Comparison of ENCODE assay signal across 8 mouse cellular contexts in the genomic region with DNA sequence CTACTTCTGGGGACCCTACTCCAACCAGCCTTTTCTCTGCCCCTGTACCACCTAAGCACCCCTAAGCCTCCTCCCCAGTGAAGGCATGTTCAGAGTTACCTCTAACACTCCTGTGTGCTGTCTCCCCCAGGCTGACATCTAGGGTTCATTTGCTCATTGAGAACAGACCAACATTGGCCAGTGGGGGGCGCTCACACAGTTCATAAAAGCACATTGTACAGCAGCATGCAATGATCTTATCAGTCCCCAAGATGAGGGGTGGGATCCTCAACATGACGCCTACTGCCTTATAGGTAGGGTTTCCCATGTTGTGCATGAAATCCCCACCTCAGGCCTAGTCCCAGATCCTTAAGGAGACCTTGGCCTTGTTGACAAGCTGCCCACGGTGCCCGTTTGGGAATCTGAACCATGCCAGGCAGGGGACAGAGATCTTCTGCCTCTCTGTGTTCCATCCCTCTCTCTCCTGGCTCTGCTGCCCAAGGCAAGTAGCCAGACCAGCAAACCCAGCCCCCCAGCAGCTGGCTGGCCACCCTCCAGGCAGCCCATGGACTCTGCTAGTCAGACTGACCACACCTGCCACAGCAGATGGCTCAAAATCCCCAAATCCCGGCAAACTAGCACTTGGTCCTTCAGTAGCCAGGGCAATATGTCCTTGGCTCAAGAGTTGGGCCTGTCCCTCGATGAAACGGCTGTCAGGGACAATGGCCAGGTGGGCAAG. TPM values are rescaled to one million over a fixed set of nuclear protein-coding genes. Genes with fewer than 3 reads are reported as not detected.
A peak's percentile ranks its signal among the peaks of the same experiment; 100 is the strongest.
DNase-seq lines count a peak whose midpoint lies in the region; ATAC-seq and TF ChIP-seq lines count a peak whose summit lies in the region.

No protein-coding gene starts in this region.

- no peak for TF ChIP-seq POLR2A in testis, adult 2 months (IDR thresholded peaks at IDR 0.05; ENCODE audit: control insufficient read depth, low read depth, low read length)
- TF ChIP-seq POLR2A in limb, embryonic 14.5 days (IDR thresholded peaks at IDR 0.05; ENCODE audit: borderline replicate concordance, extremely low read depth, insufficient read depth, insufficient read length) = no peak

- H3K9me3 ChIP-seq in limb, embryonic 14.5 days (ENCODE audit: control insufficient read depth, low read length) = no peaks in the 10 kb centered on the region
- H3K9me3 ChIP-seq in stomach, postnatal 0 days (ENCODE audit: control insufficient read depth, low read length) = no peaks in the 10 kb centered on the region

- no peak; the same call in 1 of the 2 replicates for ATAC-seq in cerebellum, adult (ENCODE audit: insufficient number of reproducible peaks, low FRiP score, low TSS enrichment)
- ATAC-seq in limb, embryonic 14.5 days (ENCODE audit: low FRiP score, low read depth) = no peak
- no peak for ATAC-seq in stomach, postnatal 0 days (ENCODE audit: low FRiP score, low TSS enrichment)

- H3K9ac ChIP-seq in limb, embryonic 14.5 days (ENCODE audit: low read depth, low read length, severe bottlenecking) = no peak overlapping the region
- H3K9ac ChIP-seq in stomach, postnatal 0 days (ENCODE audit: low read length) = no peak overlapping the region

- DNase-seq in cerebellum, adult 11 months = peak; percentile 26
- no peak for DNase-seq in testis, postnatal 14 days (ENCODE audit: low spot score)
- peak; percentile 74 for DNase-seq in embryo, embryonic 10 days (ENCODE audit: low spot score)
- DNase-seq in induced T-regulatory cell, adult 2 months (ENCODE audit: low read depth) = peak; percentile 45
- DNase-seq in limb, embryonic 14.5 days (ENCODE audit: low spot score) = peak; percentile 58
- peak; percentile 46 for DNase-seq in stomach, postnatal 0 days (ENCODE audit: low spot score)

- H3K4me2 ChIP-seq in limb, embryonic 14.5 days (replicated peaks; ENCODE audit: low read depth, low read length, severe bottlenecking) = no peak overlapping the region
- no peak overlapping the region for H3K4me2 ChIP-seq in stomach, postnatal 0 days (replicated peaks; ENCODE audit: low read depth)

- no peak for TF ChIP-seq EP300 in stomach, postnatal 0 days (optimal IDR thresholded peaks at IDR 0.05)

- H3K27me3 ChIP-seq in testis, adult 2 months (ENCODE audit: control insufficient read depth, insufficient read depth, low read length) = no peaks in the 10 kb centered on the region
- no peaks in the 10 kb centered on the region for H3K27me3 ChIP-seq in limb, embryonic 14.5 days (ENCODE audit: control insufficient read depth, insufficient read depth, low read length)
- no peaks in the 10 kb centered on the region for H3K27me3 ChIP-seq in stomach, postnatal 0 days (ENCODE audit: control insufficient read depth, insufficient read depth, low read length)

- H3K36me3 ChIP-seq in testis, adult 2 months (ENCODE audit: control insufficient read depth, insufficient read depth, low read length) = no peaks in the 10 kb centered on the region
- H3K36me3 ChIP-seq in limb, embryonic 14.5 days (ENCODE audit: control insufficient read depth, insufficient read depth, low read length) = no peaks in the 10 kb centered on the region
- no peaks in the 10 kb centered on the region for H3K36me3 ChIP-seq in stomach, postnatal 0 days (ENCODE audit: control insufficient read depth, insufficient read depth, low read length)

- H3K27ac ChIP-seq in testis, adult 2 months (ENCODE audit: control insufficient read depth, insufficient read depth, low read depth, low read length) = no peak overlapping the region
- no peak overlapping the region for H3K27ac ChIP-seq in limb, embryonic 14.5 days (replicated peaks; ENCODE audit: low read depth, low read length)
- H3K27ac ChIP-seq in stomach, postnatal 0 days (replicated peaks) = no peak overlapping the region

- TF ChIP-seq CTCF in testis, adult 2 months (IDR thresholded peaks at IDR 0.05; ENCODE audit: control insufficient read depth, insufficient read depth, insufficient replicate concordance, low read depth, low read length) = peak; percentile 32; the same call in 1 of the 2 replicates
- TF ChIP-seq CTCF in stomach, postnatal 0 days (IDR thresholded peaks at IDR 0.05; ENCODE audit: low read depth) = peak; percentile 72

- no peaks in the 10 kb centered on the region for H3K4me1 ChIP-seq in testis, adult 2 months (ENCODE audit: control insufficient read depth, insufficient read depth, low read length)
- H3K4me1 ChIP-seq in limb, embryonic 14.5 days (ENCODE audit: control insufficient read depth, insufficient read depth, low read length) = no peaks in the 10 kb centered on the region
- no peaks in the 10 kb centered on the region for H3K4me1 ChIP-seq in stomach, postnatal 0 days (replicated peaks; ENCODE audit: control insufficient read depth, insufficient read depth)

- 54% methylated on average over 7 of the region's 7 CpGs for WGBS in limb, embryonic 14.5 days
- 48% methylated on average over 7 of the region's 7 CpGs for WGBS in stomach, postnatal 0 days

- H3K4me3 ChIP-seq in testis, adult 2 months (ENCODE audit: control insufficient read depth, low read depth, low read length) = no peak overlapping the region
- no peak overlapping the region for H3K4me3 ChIP-seq in limb, embryonic 14.5 days (replicated peaks; ENCODE audit: low read length)
- no peak overlapping the region for H3K4me3 ChIP-seq in stomach, postnatal 0 days (ENCODE audit: low read depth, low read length)

RNA-seq across cellular contexts. Expression of a gene that starts 11.9 kb away (rescaled TPM):
- polyA plus RNA-seq in testis, adult 2 months (2012; rRNA removed) = 0.04 and 0.05 TPM in 2 replicates
- 0.09 TPM in 2 replicates for polyA plus RNA-seq in limb, embryonic 14.5 days (2012; rRNA removed)
- 0.10 TPM in 1 of 2 replicates, not detected in the other for polyA plus RNA-seq in limb, embryonic 14.5 days (2014; fragmentation: Nextera tagmentation; extraction: Ambion mirVana)
- 0.06 and 0.16 TPM in 2 replicates for polyA plus RNA-seq in stomach, postnatal 0 days (2015; fragmentation: Nextera tagmentation; extraction: Ambion mirVana)

RNA-seq across cellular contexts. Expression of a gene that starts 54.6 kb away (rescaled TPM):
- polyA plus RNA-seq in testis, adult 2 months (2012; rRNA removed) = 341 and 400 TPM in 2 replicates
- 0.05 and 0.08 TPM in 2 replicates for polyA plus RNA-seq in limb, embryonic 14.5 days (2012; rRNA removed)
- not detected in 2 replicates for polyA plus RNA-seq in limb, embryonic 14.5 days (2014; fragmentation: Nextera tagmentation; extraction: Ambion mirVana)
- polyA plus RNA-seq in stomach, postnatal 0 days (2015; fragmentation: Nextera tagmentation; extraction: Ambion mirVana) = 0.06 TPM in 1 of 2 replicates, not detected in the other

Comparison
In these comparisons a context has a peak if more than half of its experiments do, and no peak if none do; other contexts are left out.
1. RNA of a gene that starts 54.6 kb away (polyA plus RNA-seq): 341 to 400 TPM in testis, adult 2 months; 0.06 TPM in stomach, postnatal 0 days and 0.05 to 0.08 TPM in limb, embryonic 14.5 days; every median in the first group is over 100 times any median in the second.